Mouse (Mus musculus) midbrain, embryonic 12.5 days (tissue): ENCODE measurements around the gene Tlr8. TPM values are rescaled to one million over a fixed set of nuclear protein-coding genes. Genes with fewer than 3 reads are reported as not detected.
A peak's percentile ranks its signal among the peaks of the same experiment; 100 is the strongest.
"Not testable (repeated sequence)": the region's sequence is repeated elsewhere in the genome, so short reads cannot be mapped to it uniquely, and the experiment has no call there.

Source experiments
- ATAC-seq: fragments of 200-750 bp; cut with Nextera tagmentation; 2 replicates; pipeline ENCODE4 v1.8.0; 2017; ENCODE audit warnings: low read depth, moderate TSS enrichment, moderate library complexity; ENCODE audit not compliant: low FRiP score
- H3K27ac ChIP-seq: fragments of 300-500 bp; sonication (generic); replicated peaks from 2 replicates; pipeline ENCODE4 v1.5.1; 2016; ENCODE audit warnings: mild to moderate bottlenecking
- H3K27me3 ChIP-seq: fragments of 300-500 bp; sonication (generic); 2 replicates; pipeline ENCODE4 v1.6.1; 2016; ENCODE audit warnings: mild to moderate bottlenecking
- H3K36me3 ChIP-seq: fragments of 300-500 bp; sonication (generic); 2 replicates; pipeline ENCODE4 v1.6.1; 2016
- H3K4me1 ChIP-seq: fragments of 300-500 bp; sonication (generic); 2 replicates; pipeline ENCODE4 v1.6.1; 2016
- H3K4me2 ChIP-seq: fragments of 300-500 bp; sonication (generic); replicated peaks from 2 replicates; pipeline ENCODE4 v1.6.1; 2016; ENCODE audit warnings: mild to moderate bottlenecking, moderate library complexity
- H3K4me3 ChIP-seq: fragments of 300-500 bp; sonication (generic); 2 replicates; pipeline ENCODE4 v1.5.1; 2016; ENCODE audit warnings: mild to moderate bottlenecking
- H3K9ac ChIP-seq: fragments of 300-500 bp; sonication (generic); replicated peaks from 2 replicates; pipeline ENCODE4 v1.6.1; 2016; ENCODE audit warnings: mild to moderate bottlenecking, moderate library complexity
- H3K9me3 ChIP-seq: fragments of 300-500 bp; sonication (generic); 2 replicates; pipeline ENCODE4 v1.6.1; 2016; ENCODE audit warnings: mild to moderate bottlenecking
- WGBS: fragments of 180-500 bp; shearing (Covaris S2); methylation state at CpG from one replicate; pipeline ENCODE4 v1.1.7; 2016; 5-methylcytosine and 5-hydroxymethylcytosine counted together
- polyA plus RNA-seq: library from polyadenylated mRNA; unstranded; fragments of >200 nt; fragmentation: Nextera tagmentation; extraction: Ambion mirVana; gene quantifications from 2 replicates; pipeline ENCODE4 v1.2.1, GENCODE M21; 2016

Gene Tlr8
- 0.40 TPM in 1 of 2 replicates, not detected in the other for polyA plus RNA-seq

- no peaks in the 10 kb centered on the region for H3K36me3 ChIP-seq
- no peak for ATAC-seq
- no peaks in the 10 kb centered on the region for H3K9me3 ChIP-seq
- no peaks in the 10 kb centered on the region for H3K4me1 ChIP-seq
- no peak within 1 kb of the TSS for H3K4me2 ChIP-seq
- peaks cover 28% of the 10 kb centered on the region for H3K27me3 ChIP-seq
- WGBS: 81% methylated on average over 4 of the region's 4 CpGs
- no peak within 1 kb of the TSS for H3K27ac ChIP-seq
- H3K9ac ChIP-seq: no peak within 1 kb of the TSS
- H3K4me3 ChIP-seq: no peak within 1 kb of the TSS
These were observed at the start of gene Tlr8 for GRCm38 (mm10) chrX:167264086-167264485. Gene Tlr8, minus strand, starts transcription at chrX:167264329.

GRCm38 (mm10) chrX:167302061-167302460 is 37.9 kb upstream of the Tlr8 start:
- ATAC-seq, H3K4me2 ChIP-seq: not testable (repeated sequence)

DNA sequence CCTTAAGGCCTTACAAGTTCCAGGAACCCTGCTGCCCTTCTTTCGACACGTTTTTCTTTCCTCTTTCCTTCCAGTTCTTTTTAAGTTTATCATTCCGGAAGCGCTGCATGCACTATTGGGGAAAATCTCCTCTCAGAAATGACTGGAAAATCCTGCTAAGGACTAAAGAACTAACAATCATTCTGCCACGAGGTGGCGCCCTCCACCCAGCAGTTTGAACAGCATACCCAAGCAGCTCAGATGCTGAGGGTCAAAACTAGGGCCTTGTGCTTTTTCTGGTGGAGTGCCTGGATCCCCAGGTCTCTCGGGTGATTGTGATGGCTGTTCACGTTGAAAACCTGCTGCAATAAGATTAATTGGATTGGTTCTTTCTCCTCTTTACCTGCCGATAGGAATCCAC is 12.8 kb upstream of the Tlr8 start:
- H3K9me3 ChIP-seq: no peaks in the 10 kb centered on the region
- H3K27ac ChIP-seq: no peak overlapping the region
- H3K27me3 ChIP-seq: peaks cover 10% of the 10 kb centered on the region; the same call in 1 of the 2 replicates
- ATAC-seq: no peak
- H3K4me2 ChIP-seq: no peak overlapping the region
- no peaks in the 10 kb centered on the region for H3K36me3 ChIP-seq
- H3K9ac ChIP-seq: no peak overlapping the region
- no peaks in the 10 kb centered on the region for H3K4me1 ChIP-seq
- 33% methylated on average over 9 of the region's 9 CpGs for WGBS
- H3K4me3 ChIP-seq: no peak overlapping the region

More at GRCm38 (mm10) chrX:167302061-167302460, 37.9 kb upstream of the Tlr8 start:
- H3K27me3 ChIP-seq, H3K9ac ChIP-seq, H3K36me3 ChIP-seq, H3K27ac ChIP-seq, H3K4me1 ChIP-seq, H3K9me3 ChIP-seq, H3K4me3 ChIP-seq: not testable (repeated sequence)
- WGBS: no CpG with 5 or more reads among the region's 1 CpGs

DNA sequence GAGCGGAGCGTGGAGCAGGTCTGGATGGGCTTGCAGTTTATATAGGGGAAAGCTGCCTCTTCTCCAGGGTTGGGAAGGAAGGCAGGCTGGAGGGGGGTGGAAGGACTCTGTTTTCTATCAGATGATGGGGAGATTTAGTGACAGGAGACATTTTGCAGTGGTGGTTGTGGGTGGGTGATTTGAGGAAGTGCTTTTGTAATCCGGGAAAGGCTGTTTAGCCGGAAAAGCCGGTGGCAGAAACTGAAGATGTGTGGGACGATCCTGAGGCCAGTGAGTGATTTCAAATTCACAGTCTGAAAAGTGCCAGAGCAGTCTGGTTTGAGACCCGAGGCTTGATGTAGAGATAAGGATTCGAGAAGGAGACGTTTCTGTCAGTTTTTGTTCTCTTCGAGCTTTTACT is 12.4 kb upstream of the Tlr8 start:
- Histone ChIP-seq H3K9ac (no peak overlapping the region), H3K27me3 (peaks cover 10% of the 10 kb centered on the region; the same call in 1 of the 2 replicates), H3K4me2 (no peak overlapping the region), H3K36me3 (no peaks in the 10 kb centered on the region), H3K4me3 (no peak overlapping the region), H3K27ac (no peak overlapping the region), H3K9me3 (no peaks in the 10 kb centered on the region), H3K4me1 (no peaks in the 10 kb centered on the region)
- no peak for ATAC-seq
- 70% methylated on average over 10 of the region's 10 CpGs for WGBS

GRCm38 (mm10) chrX:167263530-167263929 is 599 bp downstream of the Tlr8 start:
- Histone ChIP-seq H3K4me2 (no peak overlapping the region), H3K27ac (no peak overlapping the region), H3K36me3 (no peaks in the 10 kb centered on the region), H3K4me3 (no peak overlapping the region), H3K27me3 (peaks cover 30% of the 10 kb centered on the region), H3K9me3 (no peaks in the 10 kb centered on the region), H3K9ac (no peak overlapping the region), H3K4me1 (no peaks in the 10 kb centered on the region)
- 89% methylated on average over 4 of the region's 4 CpGs for WGBS
- ATAC-seq: no peak

GRCm38 (mm10) chrX:167241736-167242135 is 22.4 kb downstream of the Tlr8 start:
- Histone ChIP-seq H3K27me3 (peaks cover 27% of the 10 kb centered on the region), H3K4me3 (no peak overlapping the region), H3K4me1 (no peaks in the 10 kb centered on the region), H3K36me3 (no peaks in the 10 kb centered on the region), H3K9me3 (no peaks in the 10 kb centered on the region), H3K27ac (no peak overlapping the region), H3K4me2 (no peak overlapping the region), H3K9ac (no peak overlapping the region)
- no peak for ATAC-seq
- WGBS: 94% methylated on average over 3 of the region's 3 CpGs

DNA sequence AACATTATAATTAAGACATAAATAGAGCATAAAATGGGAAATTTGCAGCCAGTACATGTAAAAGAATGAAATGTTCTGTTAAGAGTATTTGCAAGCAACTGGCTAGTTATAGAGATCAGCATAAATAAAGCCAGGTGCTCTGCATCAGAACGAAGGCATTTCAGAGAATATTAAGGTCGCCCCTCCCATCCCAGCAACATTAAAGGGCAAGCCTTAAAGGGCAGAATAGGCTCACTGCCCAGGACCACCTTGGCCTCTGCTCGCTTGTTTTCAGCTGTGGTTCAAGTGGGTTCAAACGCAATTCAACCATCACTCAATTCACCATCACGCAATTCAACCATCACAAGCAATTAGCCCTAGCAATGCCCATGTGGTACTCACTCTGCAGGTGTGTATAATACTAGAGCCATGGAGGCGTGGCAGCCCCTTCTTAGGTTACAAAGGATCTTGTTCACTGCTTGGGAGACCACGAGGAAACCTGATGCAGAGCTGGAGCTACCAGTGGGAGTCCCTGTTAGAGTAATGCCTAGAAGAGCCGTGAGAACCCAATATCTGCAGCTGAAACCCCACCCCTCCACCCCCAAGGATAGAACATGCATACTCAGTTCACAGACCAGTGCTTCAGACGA is 24.7 kb downstream of the Tlr8 start:
- Histone ChIP-seq H3K9ac (no peak overlapping the region), H3K27ac (no peak overlapping the region), H3K27me3 (peaks cover 27% of the 10 kb centered on the region), H3K4me1 (no peaks in the 10 kb centered on the region), H3K9me3 (no peaks in the 10 kb centered on the region), H3K4me3 (no peak overlapping the region), H3K36me3 (no peaks in the 10 kb centered on the region), H3K4me2 (no peak overlapping the region)
- WGBS: 63% methylated on average over 9 of the region's 9 CpGs
- ATAC-seq: no peak

- H3K4me1 ChIP-seq: no peaks in the 10 kb centered on the region
- H3K9me3 ChIP-seq: no peaks in the 10 kb centered on the region
- WGBS: 35% methylated on average over 9 of the region's 9 CpGs
- H3K4me3 ChIP-seq: no peak overlapping the region
- H3K27ac ChIP-seq: no peak overlapping the region
- ATAC-seq: peak; percentile 57
- peaks cover 19% of the 10 kb centered on the region; the same call in 1 of the 2 replicates for H3K27me3 ChIP-seq
- H3K4me2 ChIP-seq: no peak overlapping the region
- H3K36me3 ChIP-seq: no peaks in the 10 kb centered on the region
- no peak overlapping the region for H3K9ac ChIP-seq
These were observed 30.9 kb downstream of the Tlr8 start for GRCm38 (mm10) chrX:167233104-167233687.

DNA sequence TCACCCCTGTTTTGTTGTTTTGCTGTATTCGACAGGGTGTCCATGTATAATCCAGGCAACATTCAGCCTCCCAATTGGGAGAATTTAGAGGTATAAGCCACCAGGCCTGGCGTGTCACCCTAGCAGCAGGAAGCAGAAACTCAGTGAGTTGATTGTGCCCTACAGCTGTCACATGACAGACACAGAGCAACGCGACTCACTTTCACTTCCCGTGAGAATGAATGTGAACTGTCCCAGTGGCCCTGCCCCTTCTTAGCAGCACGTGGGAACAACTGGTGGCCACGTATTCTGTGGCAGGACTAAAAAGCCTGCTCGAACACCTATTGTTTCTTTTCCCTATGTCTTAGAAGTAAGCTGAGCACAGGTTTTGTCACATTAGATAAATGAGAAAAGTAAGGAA is 33.0 kb downstream of the Tlr8 start:
- Histone ChIP-seq H3K36me3 (no peaks in the 10 kb centered on the region), H3K27ac (no peak overlapping the region), H3K4me2 (no peak overlapping the region), H3K4me3 (no peak overlapping the region), H3K9ac (no peak overlapping the region), H3K27me3 (peaks cover 29% of the 10 kb centered on the region; the same call in 1 of the 2 replicates), H3K9me3 (no peaks in the 10 kb centered on the region), H3K4me1 (no peaks in the 10 kb centered on the region)
- 51% methylated on average over 8 of the region's 8 CpGs for WGBS
- no peak for ATAC-seq

GRCm38 (mm10) chrX:167229819-167230218 is 34.3 kb downstream of the Tlr8 start:
- peaks cover 33% of the 10 kb centered on the region; the same call in 1 of the 2 replicates for H3K27me3 ChIP-seq
- H3K27ac ChIP-seq: no peak overlapping the region
- 50% methylated on average over 1 of the region's 1 CpGs for WGBS
- H3K4me3 ChIP-seq: no peak overlapping the region
- no peaks in the 10 kb centered on the region for H3K36me3 ChIP-seq
- no peak overlapping the region for H3K4me2 ChIP-seq
- no peaks in the 10 kb centered on the region for H3K4me1 ChIP-seq
- no peak for ATAC-seq
- H3K9me3 ChIP-seq: no peaks in the 10 kb centered on the region
- no peak overlapping the region for H3K9ac ChIP-seq

GRCm38 (mm10) chrX:167229206-167229605 is 34.9 kb downstream of the Tlr8 start:
- Histone ChIP-seq H3K36me3 (no peaks in the 10 kb centered on the region), H3K27ac (no peak overlapping the region), H3K4me3 (no peak overlapping the region), H3K9ac (no peak overlapping the region), H3K4me1 (no peaks in the 10 kb centered on the region), H3K9me3 (no peaks in the 10 kb centered on the region), H3K4me2 (no peak overlapping the region), H3K27me3 (peaks cover 33% of the 10 kb centered on the region; the same call in 1 of the 2 replicates)
- WGBS: 43% methylated on average over 6 of the region's 6 CpGs
- no peak for ATAC-seq

GRCm38 (mm10) chrX:167227756-167228155 is 36.4 kb downstream of the Tlr8 start:
- no peaks in the 10 kb centered on the region for H3K36me3 ChIP-seq
- H3K4me2 ChIP-seq: no peak overlapping the region
- H3K27me3 ChIP-seq: peaks cover 33% of the 10 kb centered on the region; the same call in 1 of the 2 replicates
- H3K4me3 ChIP-seq: no peak overlapping the region
- no peak overlapping the region for H3K27ac ChIP-seq
- ATAC-seq: no peak
- no peaks in the 10 kb centered on the region for H3K9me3 ChIP-seq
- no peak overlapping the region for H3K9ac ChIP-seq
- no peaks in the 10 kb centered on the region for H3K4me1 ChIP-seq
- 91% methylated on average over 6 of the region's 6 CpGs for WGBS
